In the genomic region with DNA sequence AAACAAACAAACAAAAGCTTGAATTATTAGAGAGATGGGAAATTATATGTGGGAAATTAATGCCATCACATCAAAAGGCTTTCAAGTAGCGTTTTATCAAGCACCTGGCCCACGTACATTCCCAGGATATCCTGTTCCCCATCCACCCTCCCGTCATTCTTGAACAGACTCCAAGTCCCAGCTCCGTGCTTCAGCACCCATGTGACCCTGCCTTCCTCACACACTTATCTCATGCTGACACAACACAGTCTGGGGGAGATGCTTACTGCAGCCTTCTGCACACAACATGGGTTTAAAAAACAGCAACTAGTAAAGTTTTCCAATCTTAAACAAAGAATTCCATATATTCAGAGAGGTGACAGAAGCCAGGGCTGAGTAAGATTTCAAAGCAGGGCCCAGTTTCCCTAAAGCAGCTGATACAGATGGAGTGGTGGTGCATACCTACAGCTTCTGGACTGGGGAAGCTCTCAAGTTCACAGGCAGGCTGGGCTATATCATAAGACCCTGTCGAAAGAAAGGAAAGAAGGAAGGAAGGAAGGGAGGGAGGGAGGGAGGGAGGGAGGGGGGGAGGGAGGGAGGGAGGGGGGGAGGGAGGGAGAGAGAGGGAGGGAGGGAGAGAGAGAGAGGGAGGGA, we compare ENCODE assay signal across 16 mouse cellular contexts. TPM values are rescaled to one million over a fixed set of nuclear protein-coding genes. Genes with fewer than 3 reads are reported as not detected.
DNase-seq lines count a peak whose midpoint lies in the region; ATAC-seq lines count a peak whose summit lies in the region.
"Had no signal": no experiment of that assay in that cellular context is flagged by ENCODE, and none has a peak within 500 bp of the region (broad histone marks: within the 10 kb centered on the region; RNA-seq: fewer than 3 reads in every experiment).

No protein-coding gene starts in this region.

- no peak for ATAC-seq in kidney, embryonic 16.5 days (ENCODE audit: low FRiP score, low TSS enrichment)
- ATAC-seq in common myeloid progenitor, adult 5-6 weeks (replicated peaks; ENCODE audit: low read depth, poor library complexity, severe bottlenecking) = 0 out of 2 replicates have a peak, but pooled peaks have one; percentile 45
- ATAC-seq in heart, embryonic 16.5 days (replicated peaks; ENCODE audit: extremely low read depth, insufficient read depth, low FRiP score) = peak; percentile 93
- ATAC-seq in erythroblast, adult 5-6 weeks (replicated peaks; ENCODE audit: low FRiP score, poor library complexity, severe bottlenecking) = no peak

- no peaks in the 10 kb centered on the region for H3K9me3 ChIP-seq in kidney, embryonic 16.5 days (ENCODE audit: low read length)
- H3K9me3 ChIP-seq in heart, embryonic 16.5 days (replicated peaks; ENCODE audit: control insufficient read depth, low read length) = no peaks in the 10 kb centered on the region

- no peak overlapping the region for H3K9ac ChIP-seq in kidney, embryonic 16.5 days (replicated peaks; ENCODE audit: low read length)
- no peak overlapping the region for H3K9ac ChIP-seq in heart, embryonic 16.5 days (ENCODE audit: low read length)

- H3K27ac ChIP-seq in kidney, embryonic 16.5 days (ENCODE audit: low read length) = no peak overlapping the region
- peak overlapping the region; percentile 85 for H3K27ac ChIP-seq in heart, embryonic 16.5 days (ENCODE audit: low read length)

- H3K36me3 ChIP-seq in kidney, embryonic 16.5 days (ENCODE audit: insufficient read depth, low read length) = no peaks in the 10 kb centered on the region
- no peaks in the 10 kb centered on the region for H3K36me3 ChIP-seq in heart, embryonic 16.5 days (ENCODE audit: control insufficient read depth, insufficient read depth)

- no peak overlapping the region for H3K4me2 ChIP-seq in kidney, embryonic 16.5 days (replicated peaks; ENCODE audit: low read depth, low read length)
- peak overlapping the region; percentile 36; the same call in 1 of the 2 replicates for H3K4me2 ChIP-seq in heart, embryonic 16.5 days (ENCODE audit: low read depth, low read length)

- 27% methylated on average over 4 of the region's 5 CpGs for WGBS in kidney, embryonic 16.5 days
- 5% methylated on average over 4 of the region's 5 CpGs for WGBS in heart, embryonic 16.5 days

- no peaks in the 10 kb centered on the region for H3K27me3 ChIP-seq in kidney, embryonic 16.5 days (ENCODE audit: insufficient read depth, low read length)
- no peaks in the 10 kb centered on the region for H3K27me3 ChIP-seq in heart, embryonic 16.5 days (ENCODE audit: control insufficient read depth, insufficient read depth, low read length)

- no peaks in the 10 kb centered on the region for H3K4me1 ChIP-seq in kidney, embryonic 16.5 days (ENCODE audit: insufficient read depth, low read length)
- H3K4me1 ChIP-seq in heart, embryonic 16.5 days (ENCODE audit: control insufficient read depth, insufficient read depth, low read length) = peaks cover 15% of the 10 kb centered on the region

- no peak overlapping the region for H3K4me3 ChIP-seq in kidney, embryonic 16.5 days (ENCODE audit: low read length)
- H3K4me3 ChIP-seq in heart, embryonic 16.5 days (ENCODE audit: low read length) = no peak overlapping the region
- H3K4me3 ChIP-seq: erythroblast, embryonic 14.5 days had no signal

- peak; percentile 7 for DNase-seq in kidney, adult 18-20 months
- peak; percentile 55 for DNase-seq in lung, postnatal 25 days (ENCODE audit: low spot score)
- no peak for DNase-seq in thymus, postnatal 10 days (ENCODE audit: low spot score in 2 of 2)
- no peak for DNase-seq in adrenal gland, postnatal 4 days (ENCODE audit: low spot score in 2 of 2)
- DNase-seq: cerebellum, adult 11-12 months; embryo, embryonic 11 days had no signal

RNA-seq across cellular contexts. Expression of a gene that starts 22.6 kb away (rescaled TPM):
- not detected in 2 replicates for polyA plus RNA-seq in kidney, embryonic 16.5 days (2015; fragmentation: Nextera tagmentation; extraction: Ambion mirVana)
- total RNA-seq in common myeloid progenitor, adult 5-6 weeks (2017) = not detected in 2 replicates
- polyA plus RNA-seq in heart, embryonic 16.5 days (2015; fragmentation: Nextera tagmentation; extraction: Ambion mirVana) = not detected in 2 replicates
- not detected in 2 replicates for total RNA-seq in erythroblast, adult 5-6 weeks (2015; ENCODE audit: low replicate concordance)
- total RNA-seq in erythroblast, adult 5-6 weeks (2017; ENCODE audit: low replicate concordance) = 0.51 TPM in 1 of 2 replicates, not detected in the other
- total RNA-seq in adrenal gland, postnatal 4 days (2021) = not detected
- total RNA-seq: granulocyte monocyte progenitor cell, adult 5-6 weeks; left cerebral cortex, postnatal 10 days; liver, adult 2 months had no signal
- polyA plus RNA-seq: erythroblast, embryonic 14.5 days; liver, adult 2 months; stomach, embryonic 16.5 days; urinary bladder, adult 2 months had no signal

RNA-seq across cellular contexts. Expression of a gene that starts 38.4 kb away (rescaled TPM):
- 58.6 and 62.0 TPM in 2 replicates for polyA plus RNA-seq in kidney, embryonic 16.5 days (2015; fragmentation: Nextera tagmentation; extraction: Ambion mirVana)
- 8.7 and 9.5 TPM in 2 replicates for total RNA-seq in common myeloid progenitor, adult 5-6 weeks (2017)
- 60.1 and 61.0 TPM in 2 replicates for polyA plus RNA-seq in heart, embryonic 16.5 days (2015; fragmentation: Nextera tagmentation; extraction: Ambion mirVana)
- 5.8 and 13.6 TPM in 2 replicates for total RNA-seq in erythroblast, adult 5-6 weeks (2015; ENCODE audit: low replicate concordance)
- 14.4 and 46.6 TPM in 2 replicates for total RNA-seq in erythroblast, adult 5-6 weeks (2017; ENCODE audit: low replicate concordance)
- total RNA-seq in adrenal gland, postnatal 4 days (2021) = 10 to 100 TPM; 50.8 to 60.7 TPM

RNA-seq across cellular contexts. Expression of a gene that starts 38.6 kb away (rescaled TPM):
- 239 and 252 TPM in 2 replicates for polyA plus RNA-seq in kidney, embryonic 16.5 days (2015; fragmentation: Nextera tagmentation; extraction: Ambion mirVana)
- 101 and 118 TPM in 2 replicates for total RNA-seq in common myeloid progenitor, adult 5-6 weeks (2017)
- polyA plus RNA-seq in heart, embryonic 16.5 days (2015; fragmentation: Nextera tagmentation; extraction: Ambion mirVana) = 196 and 229 TPM in 2 replicates
- total RNA-seq in erythroblast, adult 5-6 weeks (2015; ENCODE audit: low replicate concordance) = 170 and 173 TPM in 2 replicates
- total RNA-seq in erythroblast, adult 5-6 weeks (2017; ENCODE audit: low replicate concordance) = 68.9 and 74.2 TPM in 2 replicates
- 100 to 1,000 TPM; 120 to 124 TPM for total RNA-seq in adrenal gland, postnatal 4 days (2021)

Comparison
In these comparisons a context has a peak if more than half of its experiments do, and no peak if none do; other contexts are left out.
1. DNase-seq: peak in kidney, adult 18-20 months (single experiment) and lung, postnatal 25 days (single experiment); none in thymus, postnatal 10 days (0 of 2) and adrenal gland, postnatal 4 days (0 of 2).
2. ATAC-seq: peak in common myeloid progenitor, adult 5-6 weeks (single experiment) and heart, embryonic 16.5 days (single experiment); none in kidney, embryonic 16.5 days (single experiment) and erythroblast, adult 5-6 weeks (single experiment).